Mouse (Mus musculus) kidney, postnatal 25 days (tissue): ENCODE data around the gene 4930442H23Rik.

Experiments used
- DNase-seq, 2 experiments: peaks; one replicate each; pipeline ENCODE4 v3.0.0; 2021; ENCODE audit warnings: mixed read lengths in 2 of 2

4930442H23Rik gene

DNA sequence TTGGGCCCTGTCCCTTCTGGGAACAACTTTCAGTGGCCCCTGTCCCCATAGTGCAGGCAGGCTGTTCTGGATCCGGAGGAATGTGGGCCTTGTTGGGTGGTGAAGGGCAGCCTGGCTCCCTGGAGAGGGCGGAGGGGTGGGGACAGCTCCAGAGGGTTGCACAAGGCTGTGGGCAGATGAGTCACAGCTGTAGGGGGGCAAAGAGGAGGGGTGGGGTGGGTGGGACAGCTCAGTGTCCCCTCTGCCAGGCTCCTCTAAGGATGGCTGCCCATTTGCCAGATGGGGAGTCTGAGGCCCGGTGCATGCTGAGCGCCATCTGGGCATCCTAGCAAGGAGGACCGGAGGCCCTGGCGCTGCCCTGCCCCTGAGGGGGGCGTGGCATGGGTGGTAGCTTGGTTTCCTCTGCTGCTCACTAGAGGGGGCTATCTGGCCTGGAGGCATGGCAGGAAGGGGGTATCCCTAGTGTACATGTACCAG lies 40.5 kb downstream of the 4930442H23Rik start:
- DNase-seq: no peak

DNA sequence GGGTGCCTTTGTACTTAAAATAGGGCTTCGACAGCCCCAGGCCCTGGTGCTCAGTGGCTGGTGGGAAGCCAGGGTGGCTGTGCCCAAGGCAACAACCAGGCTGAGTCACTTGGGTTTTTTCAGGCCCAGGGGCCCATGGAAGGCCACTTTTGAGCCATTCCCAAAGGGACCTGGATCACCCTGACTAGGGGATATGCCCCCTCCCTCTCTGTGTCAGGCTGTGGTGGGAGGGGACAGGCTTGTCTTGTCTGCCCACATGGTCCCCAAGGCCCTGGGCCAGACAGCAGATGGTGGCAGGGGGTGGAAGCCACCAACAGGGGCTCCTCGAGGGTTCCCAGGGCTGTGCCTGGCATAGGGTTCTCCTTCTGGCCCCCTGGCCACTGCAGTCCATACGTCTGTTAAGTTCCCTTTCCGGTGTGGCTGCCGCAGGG lies 41.1 kb downstream of the 4930442H23Rik start:
- DNase-seq: no peak

DNA sequence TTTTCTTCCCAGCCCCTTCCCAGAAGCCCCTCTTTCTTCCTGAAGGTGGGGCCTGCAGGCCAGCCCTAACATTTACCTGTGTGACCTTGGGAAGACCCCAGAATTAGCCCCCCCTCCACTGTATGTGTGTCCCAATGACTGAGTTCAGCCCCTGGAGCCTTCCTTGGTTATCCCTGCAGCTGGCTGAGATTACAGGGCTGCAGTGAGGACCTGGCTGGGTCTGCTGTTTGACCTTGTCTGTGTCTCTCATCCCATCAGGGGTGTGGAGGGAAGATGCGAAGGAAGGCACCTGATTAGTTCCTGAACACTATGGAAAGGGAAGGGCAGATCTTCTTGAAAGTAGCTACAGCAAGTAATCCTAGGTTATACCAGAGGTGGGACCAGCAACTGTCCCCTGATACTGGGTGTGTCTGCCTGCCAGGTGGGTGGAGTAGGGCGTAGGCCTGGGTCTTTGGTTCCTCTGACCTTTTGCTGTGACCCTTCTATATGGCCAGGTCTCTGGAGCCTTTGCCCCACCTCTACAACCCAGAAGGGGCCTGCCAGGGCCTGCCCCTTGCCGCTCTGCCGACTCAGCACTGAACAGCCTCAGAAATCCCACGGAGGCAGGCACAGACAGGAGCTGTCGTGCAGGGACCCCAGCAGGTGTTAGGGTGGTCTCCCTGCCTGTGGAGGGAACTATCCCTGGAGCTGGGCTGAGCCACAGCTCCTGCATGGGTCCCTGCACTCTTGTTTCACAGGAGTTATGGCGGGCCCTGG lies 42.0 kb downstream of the 4930442H23Rik start:
- DNase-seq: no peak

GRCm38 (mm10) chr10:81140717-81141454 lies 42.8 kb downstream of the 4930442H23Rik start:
- DNase-seq: peak; percentile 36 to 69

GRCm38 (mm10) chr10:81140005-81140404 lies 43.6 kb downstream of the 4930442H23Rik start:
- peak; percentile 20 to 66 for DNase-seq

- DNase-seq: no peak
Observed at GRCm38 (mm10) chr10:81139529-81139846, 44.2 kb downstream of the 4930442H23Rik start.

DNA sequence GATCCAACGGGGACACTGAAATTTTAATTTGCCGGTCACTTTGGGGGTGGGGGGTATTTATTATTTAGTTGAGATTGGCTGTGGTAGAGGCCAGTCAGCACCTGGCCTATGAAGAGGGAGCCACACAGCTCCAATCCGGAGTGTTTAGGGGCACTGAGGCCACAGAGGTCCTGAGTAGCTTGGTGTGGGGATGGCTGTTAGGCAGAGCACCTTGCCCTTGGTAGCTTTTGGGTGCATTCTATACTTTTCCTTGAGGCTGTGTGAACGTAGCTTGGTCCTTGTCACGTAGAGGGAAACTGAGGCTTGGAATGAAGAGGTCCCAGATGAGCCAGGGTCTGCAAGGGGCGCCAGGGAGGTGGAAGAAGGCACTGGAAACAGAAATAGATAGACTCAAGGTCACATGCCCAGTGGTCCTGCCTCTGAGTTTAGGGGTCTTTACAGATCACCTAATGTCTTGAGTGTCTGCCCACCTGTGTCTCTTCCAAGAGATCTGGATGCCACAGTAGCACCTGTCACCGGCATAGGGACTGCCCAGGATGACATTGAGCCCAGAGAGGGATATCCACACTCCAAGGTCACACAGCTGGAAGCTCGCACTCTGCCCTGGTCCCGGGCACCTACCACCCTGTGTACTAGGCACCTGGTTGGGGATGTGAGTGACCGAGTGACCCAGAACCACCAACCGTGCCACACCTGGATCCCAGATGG lies 44.7 kb downstream of the 4930442H23Rik start:
- no peak for DNase-seq

DNA sequence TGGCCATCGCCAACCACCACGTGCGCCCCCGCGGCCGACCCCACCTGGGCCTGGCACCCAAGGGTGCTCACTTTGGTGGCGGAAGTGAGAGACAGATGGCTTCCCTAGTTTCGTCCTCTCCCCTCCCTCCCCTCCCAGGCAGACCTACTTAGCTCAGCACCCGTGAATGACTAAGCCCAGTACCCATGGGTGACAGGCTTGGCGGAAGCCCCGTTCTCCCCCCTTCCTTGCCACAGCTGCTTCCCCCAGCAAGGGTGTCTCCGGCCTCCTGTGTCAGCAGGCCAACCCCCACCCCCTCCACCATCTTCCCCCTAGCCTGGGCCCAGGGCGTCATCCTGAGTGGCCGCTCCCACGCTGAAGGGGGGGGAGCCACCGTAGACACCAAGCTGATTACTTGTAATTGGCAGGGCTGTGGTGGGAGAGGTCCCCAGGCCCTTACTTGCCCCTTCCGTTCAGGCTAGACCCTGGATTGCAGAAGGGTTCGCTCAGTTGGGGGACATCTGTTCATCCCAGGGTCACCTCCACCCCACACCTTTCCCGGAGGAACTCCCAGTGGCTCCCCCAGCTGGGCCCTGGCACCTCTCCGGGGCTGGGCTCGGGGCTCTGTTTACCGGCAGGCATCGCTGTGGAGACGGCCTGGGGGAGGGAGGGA lies 45.4 kb downstream of the 4930442H23Rik start:
- peak; percentile 29 to 74 for DNase-seq

DNA sequence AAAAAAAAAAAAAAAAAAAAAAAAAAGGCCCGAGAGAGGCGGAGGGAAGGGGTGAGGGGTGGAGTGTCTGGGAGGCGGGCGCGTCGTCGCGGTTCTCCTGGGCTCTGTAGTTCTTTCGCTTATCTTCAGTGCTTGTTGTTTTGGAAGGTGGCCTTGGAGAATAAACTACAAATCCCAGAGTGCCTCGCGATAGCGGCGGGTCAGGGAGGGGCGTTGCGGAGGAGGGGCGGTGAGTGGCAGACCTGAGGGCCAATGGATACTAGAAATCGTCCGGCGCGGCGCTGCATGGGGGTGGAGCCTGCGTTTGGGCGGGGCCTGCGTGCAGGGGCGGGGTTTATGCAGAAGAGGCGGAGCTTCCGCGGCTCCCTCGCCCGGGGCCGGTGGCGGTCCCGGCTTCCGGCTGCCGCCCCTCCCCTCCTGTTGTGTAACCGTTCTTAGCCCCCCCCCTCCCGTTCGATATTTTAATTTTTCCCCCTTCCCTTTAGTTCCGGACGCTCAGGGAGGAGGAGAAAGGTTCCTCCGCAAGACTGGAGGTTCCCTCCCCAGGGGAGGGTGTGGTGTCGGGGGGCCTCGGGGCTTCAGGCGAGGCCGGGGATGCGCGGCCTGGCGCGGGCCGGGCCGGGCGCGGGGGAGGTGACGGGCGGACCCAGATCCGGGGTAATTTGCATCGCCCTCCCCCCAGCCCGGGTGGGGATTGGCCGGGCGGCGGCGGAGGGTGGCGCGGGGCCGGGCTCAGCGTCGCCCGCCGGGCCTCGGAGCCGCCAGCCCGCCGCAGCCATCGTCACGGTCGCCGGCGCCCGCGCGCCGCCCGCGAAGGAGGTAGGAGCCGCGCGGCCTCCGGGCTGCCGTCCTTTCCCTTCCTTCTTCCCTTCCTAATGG lies 46.2 kb downstream of the 4930442H23Rik start:
- peak; percentile 98 to 99 for DNase-seq

DNA sequence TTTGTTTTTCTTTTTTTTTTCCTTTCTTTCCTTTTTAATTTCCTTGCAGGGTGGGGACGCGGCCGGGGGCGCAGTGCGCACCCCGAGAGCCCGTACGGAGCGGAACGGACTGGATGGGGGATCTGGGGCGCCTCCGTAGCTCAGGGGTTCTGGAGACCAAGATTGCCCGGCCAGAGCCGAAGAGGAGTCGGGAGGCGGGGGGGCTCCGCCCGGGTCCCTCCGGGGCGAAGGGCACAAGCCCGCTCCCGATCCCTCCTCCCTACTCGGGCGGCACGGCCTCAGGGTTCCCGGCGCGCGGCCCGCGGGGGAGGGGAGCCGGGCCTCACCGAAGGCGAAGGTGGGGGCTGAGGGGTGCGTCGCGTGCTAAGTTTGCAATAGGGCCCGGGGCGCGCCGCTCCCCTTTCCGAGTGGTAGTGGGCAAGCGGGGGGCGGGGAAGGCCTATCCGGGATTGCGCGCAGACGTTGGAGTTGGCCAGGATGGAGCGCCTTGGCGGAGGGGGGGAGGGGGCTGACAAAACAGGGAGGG lies 46.9 kb downstream of the 4930442H23Rik start:
- DNase-seq: peak; percentile 82 to 96

DNA sequence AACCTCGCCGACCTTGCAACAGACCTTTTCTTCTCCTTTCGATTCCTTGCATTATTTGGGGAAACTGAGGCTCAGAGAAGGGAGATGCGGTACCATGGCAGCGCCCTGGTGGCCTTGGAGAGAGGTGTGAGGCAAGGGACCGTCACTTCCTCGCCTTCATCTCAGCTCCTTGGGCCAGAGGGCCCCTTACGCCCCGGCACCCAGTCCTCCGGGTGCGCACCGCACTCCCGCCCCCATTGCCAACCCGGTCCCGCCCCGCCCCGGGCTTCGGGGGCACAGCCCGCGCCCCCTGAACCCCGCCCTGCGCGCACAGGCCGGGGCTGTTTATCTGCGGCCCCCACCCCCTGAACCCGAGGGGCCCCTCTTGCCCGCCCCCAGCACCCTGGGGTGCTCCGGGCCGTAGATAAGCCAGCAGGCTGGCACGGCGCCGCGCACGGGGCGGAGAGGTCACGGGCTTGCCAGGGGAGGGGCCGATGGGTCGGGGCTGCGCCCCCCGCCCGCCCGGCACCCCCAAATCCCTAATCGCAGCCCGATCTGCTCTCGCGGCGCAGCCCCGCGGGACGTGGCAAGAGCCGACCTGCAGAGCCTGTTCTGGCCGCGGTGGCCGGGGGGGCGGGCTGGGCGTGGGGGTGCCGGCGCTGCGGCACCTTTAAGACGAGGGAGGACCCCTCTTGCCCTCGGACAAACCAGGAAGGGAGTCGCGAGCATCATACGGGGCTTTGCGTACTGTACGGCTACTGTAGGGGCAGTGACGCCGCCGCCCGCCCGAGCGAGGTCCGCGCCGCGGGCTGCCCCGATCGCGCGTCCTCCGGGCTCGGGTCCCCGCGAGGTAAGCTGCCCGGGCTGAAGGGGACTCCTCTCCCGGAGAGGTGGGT lies 47.6 kb downstream of the 4930442H23Rik start:
- DNase-seq: peak; percentile 75 to 92

DNA sequence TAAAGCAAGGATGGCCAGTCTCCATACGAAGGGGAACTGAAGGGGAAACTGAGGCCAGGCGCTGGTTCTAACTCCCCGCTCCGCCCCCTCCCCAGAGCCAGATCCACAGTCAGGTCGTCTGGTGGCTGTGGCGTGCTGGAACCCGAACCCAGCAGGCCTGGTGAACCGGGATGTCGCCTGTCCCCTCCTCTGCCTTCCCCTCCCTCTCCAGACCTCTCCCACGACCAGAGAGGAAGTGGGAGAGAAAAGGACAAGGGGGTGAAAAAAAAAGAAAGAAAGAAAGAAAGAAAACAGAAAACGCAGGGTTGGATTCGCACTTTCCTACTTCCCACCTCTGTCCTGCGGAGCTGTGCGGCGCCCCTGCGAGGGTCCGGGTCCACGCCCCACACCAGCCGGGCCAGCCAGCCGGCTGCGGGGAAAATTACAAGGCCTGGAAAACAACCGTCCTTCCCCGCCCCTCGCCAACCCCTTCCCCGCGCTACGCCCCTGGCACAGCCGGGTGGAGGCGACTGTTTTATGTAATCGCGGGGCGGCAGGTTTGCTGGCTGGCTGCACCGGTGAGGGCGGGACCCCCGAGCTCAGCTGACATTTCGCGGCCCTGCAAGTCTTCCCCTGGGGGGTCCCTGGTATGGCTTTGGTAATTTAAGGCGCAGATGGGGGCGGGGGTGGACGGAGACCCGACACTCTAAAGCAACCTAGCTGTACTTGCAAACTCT lies 48.5 kb downstream of the 4930442H23Rik start, which contains the start of gene Zbtb7a:
Gene Zbtb7a, plus strand, starts transcription at position 255 of the 716 bp plus-strand sequence.
- DNase-seq: peak; percentile 58 to 86

- DNase-seq: peak; percentile 82 to 94
Observed at GRCm38 (mm10) chr10:81134181-81134587, 49.5 kb downstream of the 4930442H23Rik start.
